Mouse (Mus musculus) forebrain, embryonic 11.5 days (tissue): ENCODE data around the gene Slc26a10. TPM values are rescaled to one million over a fixed set of nuclear protein-coding genes. Genes with fewer than 3 reads are reported as not detected.

Experiments
- ATAC-seq: fragments of 200-750 bp; cut with Nextera tagmentation; replicated peaks from 2 replicates; pipeline ENCODE4 v1.8.0; 2017; ENCODE audit warnings: moderate TSS enrichment; ENCODE audit not compliant: low FRiP score
- DNase-seq: peaks from one replicate; pipeline ENCODE4 v3.0.0-alpha.2; 2017; ENCODE audit warnings: low spot score
- H3K27ac ChIP-seq: fragments of 300-500 bp; sonication (generic); 2 replicates; pipeline ENCODE4 v1.5.1; 2014; ENCODE audit warnings: low read depth, low read length
- H3K27me3 ChIP-seq: fragments of 300-500 bp; sonication (generic); 2 replicates; pipeline ENCODE4 v1.6.1; 2014; ENCODE audit warnings: mild to moderate bottlenecking, low read length, mixed read lengths; ENCODE audit not compliant: control insufficient read depth, insufficient read depth
- H3K36me3 ChIP-seq: fragments of 300-500 bp; sonication (generic); 2 replicates; pipeline ENCODE4 v1.6.1; 2014; ENCODE audit warnings: mild to moderate bottlenecking, low read length, moderate library complexity, mixed read lengths; ENCODE audit not compliant: control insufficient read depth, insufficient read depth
- H3K4me1 ChIP-seq: fragments of 300-500 bp; sonication (generic); replicated peaks from 2 replicates; pipeline ENCODE4 v1.6.1; 2014; ENCODE audit warnings: low read length, mixed read lengths; ENCODE audit not compliant: control insufficient read depth, insufficient read depth
- H3K4me2 ChIP-seq: fragments of 300-500 bp; sonication (generic); 2 replicates; pipeline ENCODE4 v1.6.1; 2014; ENCODE audit warnings: low read depth, mild to moderate bottlenecking, low read length, moderate library complexity, mixed read lengths; ENCODE audit not compliant: severe bottlenecking
- H3K4me3 ChIP-seq: fragments of 300-500 bp; sonication (generic); 2 replicates; pipeline ENCODE4 v1.5.1; 2014; ENCODE audit warnings: low read depth, low read length
- H3K9ac ChIP-seq: fragments of 300-500 bp; sonication (generic); 2 replicates; pipeline ENCODE4 v1.6.1; 2014; ENCODE audit warnings: low read length
- H3K9me3 ChIP-seq: fragments of 300-500 bp; sonication (generic); 2 replicates; pipeline ENCODE4 v1.6.1; 2016; ENCODE audit warnings: low read length, mixed read lengths; ENCODE audit not compliant: control insufficient read depth
- WGBS: fragments of 180-500 bp; shearing (Covaris S2); extraction: QIAGEN DNeasy Blood & Tissue Kit; methylation state at CpG from one replicate; pipeline ENCODE4 v1.1.7; 2014; 5-methylcytosine and 5-hydroxymethylcytosine counted together
- polyA plus RNA-seq: library from polyadenylated mRNA; unstranded; fragments of >200 nt; fragmentation: Nextera tagmentation; extraction: Ambion mirVana; gene quantifications from 2 replicates; pipeline ENCODE4 v1.2.1, GENCODE M21; 2014

Slc26a10 gene
- polyA plus RNA-seq, 1 experiment from 2014 or later = 1.1 TPM

- WGBS = 83% methylated on average over 7 of the region's 7 CpGs
- no peak overlapping the region for H3K4me3 ChIP-seq
- H3K27me3 ChIP-seq = peaks cover 44% of the 10 kb centered on the region
- peak; percentile 44 for DNase-seq
- H3K4me1 ChIP-seq = peaks cover 22% of the 10 kb centered on the region
- no peaks in the 10 kb centered on the region for H3K36me3 ChIP-seq
- no peak overlapping the region for H3K4me2 ChIP-seq
- H3K27ac ChIP-seq = no peak overlapping the region
- H3K9me3 ChIP-seq = no peaks in the 10 kb centered on the region
- ATAC-seq = no peak
- no peak overlapping the region for H3K9ac ChIP-seq
Observed at GRCm38 (mm10) chr10:127174170-127174569, 6.3 kb downstream of the Slc26a10 start.

GRCm38 (mm10) chr10:127173148-127174065 lies 7.0 kb downstream of the Slc26a10 start:
- peaks cover 18% of the 10 kb centered on the region for H3K4me1 ChIP-seq
- H3K9ac ChIP-seq = no peak overlapping the region
- no peak overlapping the region for H3K27ac ChIP-seq
- DNase-seq (no peak), ATAC-seq (no peak)
- H3K27me3 ChIP-seq = peaks cover 40% of the 10 kb centered on the region
- no peaks in the 10 kb centered on the region for H3K36me3 ChIP-seq
- H3K4me2 ChIP-seq = no peak overlapping the region
- WGBS = 79% methylated on average over 16 of the region's 16 CpGs
- H3K4me3 ChIP-seq = no peak overlapping the region
- H3K9me3 ChIP-seq = no peaks in the 10 kb centered on the region

GRCm38 (mm10) chr10:127171631-127172200 lies 8.7 kb downstream of the Slc26a10 start:
- DNase-seq = no peak
- Histone ChIP-seq H3K9me3 (no peaks in the 10 kb centered on the region), H3K36me3 (no peaks in the 10 kb centered on the region), H3K4me3 (no peak overlapping the region), H3K27me3 (peaks cover 39% of the 10 kb centered on the region), H3K4me1 (peaks cover 11% of the 10 kb centered on the region; the same call in 1 of the 2 replicates), H3K4me2 (no peak overlapping the region), H3K9ac (no peak overlapping the region), H3K27ac (no peak overlapping the region)
- 91% methylated on average over 15 of the region's 15 CpGs for WGBS
- ATAC-seq = no peak

GRCm38 (mm10) chr10:127170837-127171272 lies 9.6 kb downstream of the Slc26a10 start:
- DNase-seq (peak; percentile 91), ATAC-seq (peak; percentile 74)
- no peak overlapping the region for H3K27ac ChIP-seq
- peaks cover 15% of the 10 kb centered on the region; the same call in 1 of the 2 replicates for H3K4me1 ChIP-seq
- H3K4me2 ChIP-seq = peak overlapping the region; percentile 55
- H3K36me3 ChIP-seq = no peaks in the 10 kb centered on the region
- H3K4me3 ChIP-seq = peak overlapping the region; percentile 29
- no peaks in the 10 kb centered on the region for H3K9me3 ChIP-seq
- peaks cover 47% of the 10 kb centered on the region for H3K27me3 ChIP-seq
- WGBS = under 1% methylated on average over 29 of the region's 29 CpGs
- peak overlapping the region; percentile 20 for H3K9ac ChIP-seq

- ATAC-seq (no peak), DNase-seq (no peak)
- Histone ChIP-seq H3K36me3 (no peaks in the 10 kb centered on the region), H3K27me3 (peaks cover 53% of the 10 kb centered on the region), H3K9ac (peak overlapping the region; percentile 20; the same call in 1 of the 2 replicates), H3K4me2 (peak overlapping the region; percentile 55), H3K9me3 (no peaks in the 10 kb centered on the region), H3K4me1 (peaks cover 22% of the 10 kb centered on the region; the same call in 1 of the 2 replicates), H3K27ac (no peak overlapping the region), H3K4me3 (peak overlapping the region; percentile 29; the same call in 1 of the 2 replicates)
- under 1% methylated on average over 22 of the region's 22 CpGs for WGBS
Observed at GRCm38 (mm10) chr10:127170002-127170401, 10.4 kb downstream of the Slc26a10 start.

GRCm38 (mm10) chr10:127167614-127168192 lies 12.7 kb downstream of the Slc26a10 start:
- 54% methylated on average over 10 of the region's 10 CpGs for WGBS
- no peak for DNase-seq
- Histone ChIP-seq H3K4me2 (no peak overlapping the region), H3K9ac (no peak overlapping the region), H3K4me1 (peaks cover 22% of the 10 kb centered on the region; the same call in 1 of the 2 replicates), H3K9me3 (no peaks in the 10 kb centered on the region), H3K27me3 (peaks cover 53% of the 10 kb centered on the region), H3K36me3 (no peaks in the 10 kb centered on the region), H3K27ac (no peak overlapping the region), H3K4me3 (no peak overlapping the region)
- no peak for ATAC-seq

- no peak for ATAC-seq
- H3K4me1 ChIP-seq = peaks cover 22% of the 10 kb centered on the region; the same call in 1 of the 2 replicates
Observed at GRCm38 (mm10) chr10:127166771-127167613, 13.5 kb downstream of the Slc26a10 start.

GRCm38 (mm10) chr10:127166404-127166715 lies 14.1 kb downstream of the Slc26a10 start:
- Histone ChIP-seq H3K4me2 (peak overlapping the region; percentile 97), H3K9ac (peak overlapping the region; percentile 68), H3K36me3 (no peaks in the 10 kb centered on the region), H3K27me3 (peaks cover 50% of the 10 kb centered on the region), H3K4me1 (peaks cover 22% of the 10 kb centered on the region; the same call in 1 of the 2 replicates), H3K27ac (no peak overlapping the region), H3K9me3 (no peaks in the 10 kb centered on the region), H3K4me3 (peak overlapping the region; percentile 53)
- WGBS = 2% methylated on average over 11 of the region's 11 CpGs
- ATAC-seq (no peak), DNase-seq (no peak)

More at GRCm38 (mm10) chr10:127166771-127167613, 13.5 kb downstream of the Slc26a10 start:
- no peak overlapping the region for H3K9ac ChIP-seq
- DNase-seq = no peak
- no peak overlapping the region for H3K27ac ChIP-seq
- peaks cover 53% of the 10 kb centered on the region for H3K27me3 ChIP-seq
- H3K4me3 ChIP-seq = peak overlapping the region; percentile 53
- WGBS = 26% methylated on average over 15 of the region's 15 CpGs
- H3K4me2 ChIP-seq = no peak overlapping the region; the same call in 1 of the 2 replicates
- no peaks in the 10 kb centered on the region for H3K9me3 ChIP-seq
- no peaks in the 10 kb centered on the region for H3K36me3 ChIP-seq
